Mouse (Mus musculus) left cerebral cortex, postnatal 36 days (tissue): ENCODE data around the gene Nrd1. TPM values are rescaled to one million over a fixed set of nuclear protein-coding genes. Genes with fewer than 3 reads are reported as not detected.

Source experiments
- DNase-seq, 2 experiments: peaks; one replicate each; pipeline ENCODE4 v3.0.0; 2021 to 2022; ENCODE audit warnings: low spot score in 2 of 2, mixed read lengths in 1 of 2
- intact Hi-C: fragments of 180-260 bp; cut with DNase I; formaldehyde crosslinking; loops from one replicate; pipeline ENCODE4 v1.15.1; 2025
- total RNA-seq, 2 experiments: library from RNA; stranded (reverse); gene quantifications; 2 replicates each; pipeline ENCODE4 v1.2.3; 2021

Nrd1 gene
- total RNA-seq, 2 experiments from 2014 or later, result 105 to 139 TPM

DNA sequence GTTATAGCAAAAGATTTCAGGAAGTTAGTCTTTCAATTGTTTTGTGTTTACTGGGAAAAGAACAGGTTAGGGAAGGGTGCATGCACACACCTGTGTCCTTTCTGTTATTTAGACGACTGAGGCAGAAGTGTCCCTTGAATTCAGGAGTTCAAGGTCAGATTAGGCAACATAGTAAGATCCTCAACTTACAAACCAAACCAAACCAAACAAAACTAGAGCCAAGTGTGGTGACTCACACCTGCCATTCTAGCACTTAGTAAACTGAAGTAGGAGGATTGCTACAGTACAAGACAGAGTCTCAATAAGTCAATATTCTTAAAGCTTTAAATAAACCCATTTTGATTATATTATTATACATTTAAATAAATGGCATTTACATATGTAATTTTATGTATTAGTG is 21.5 kb downstream of the Nrd1 start:
- DNase-seq, result no peak
- intact Hi-C loops, result no loop called here

DNA sequence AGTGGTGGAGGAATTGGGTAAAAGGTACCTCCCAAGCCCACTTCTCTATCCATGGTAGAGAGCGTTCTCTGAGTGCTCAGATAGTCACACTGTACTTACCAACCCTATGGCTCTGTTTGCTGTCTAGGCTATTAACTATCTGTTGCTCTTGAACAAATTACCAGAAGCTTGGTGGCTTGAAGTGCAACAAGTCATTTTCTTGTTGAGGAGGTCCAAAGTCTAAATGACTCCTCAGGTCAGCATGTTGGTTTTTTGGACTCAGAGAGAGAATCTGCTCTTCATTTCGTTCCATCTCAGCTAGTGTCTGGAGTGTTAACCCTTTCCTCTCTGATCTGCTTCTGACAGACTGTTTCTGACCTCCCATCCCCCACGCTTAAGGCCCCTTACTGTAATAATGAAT is 24.6 kb downstream of the Nrd1 start:
- intact Hi-C loops, result no loop called here

DNA sequence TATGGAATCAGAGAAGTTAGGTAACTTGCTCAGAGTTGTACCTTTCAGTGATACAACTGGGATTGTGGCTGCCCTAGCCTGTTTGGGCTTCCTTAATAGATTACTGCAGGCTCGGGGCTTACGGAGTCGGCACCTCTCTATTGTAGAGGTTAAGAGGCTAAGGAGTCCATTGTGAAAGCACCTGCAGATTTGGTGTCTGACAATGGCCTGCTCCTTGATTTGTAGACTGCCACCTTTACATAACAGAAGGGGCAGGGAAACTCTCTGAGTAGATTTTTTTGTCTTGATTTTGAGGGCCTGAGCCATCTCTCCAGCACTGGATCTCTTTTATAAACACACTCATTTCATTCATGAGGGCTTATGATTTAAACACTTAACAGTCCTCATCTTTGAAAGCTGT is 26.1 kb downstream of the Nrd1 start:
- DNase-seq, result no peak
- intact Hi-C loops, result no loop called here

More for the DNA sequence above, 24.6 kb downstream of the Nrd1 start:
- DNase-seq, result no peak

DNA sequence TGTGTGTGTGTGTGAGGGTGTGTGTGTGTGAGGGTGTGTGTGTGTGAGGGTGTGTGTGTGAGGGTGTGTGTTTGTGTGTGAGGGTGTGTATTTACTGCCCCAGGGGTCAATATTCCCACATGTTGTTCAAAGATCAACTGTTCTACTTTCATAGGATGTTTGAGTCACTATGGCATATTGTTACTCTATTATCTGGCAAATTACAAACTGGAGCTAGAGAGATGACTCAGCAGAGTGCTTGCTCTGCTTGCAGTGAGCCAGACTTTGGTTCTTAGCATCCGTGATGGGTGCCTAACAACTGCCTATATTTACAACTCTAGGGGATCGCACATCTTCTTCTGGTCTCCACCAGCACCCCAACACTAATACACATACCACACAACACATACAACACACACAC is 29.4 kb downstream of the Nrd1 start:
- intact Hi-C loops, result no loop called here
- DNase-seq, result no peak

DNA sequence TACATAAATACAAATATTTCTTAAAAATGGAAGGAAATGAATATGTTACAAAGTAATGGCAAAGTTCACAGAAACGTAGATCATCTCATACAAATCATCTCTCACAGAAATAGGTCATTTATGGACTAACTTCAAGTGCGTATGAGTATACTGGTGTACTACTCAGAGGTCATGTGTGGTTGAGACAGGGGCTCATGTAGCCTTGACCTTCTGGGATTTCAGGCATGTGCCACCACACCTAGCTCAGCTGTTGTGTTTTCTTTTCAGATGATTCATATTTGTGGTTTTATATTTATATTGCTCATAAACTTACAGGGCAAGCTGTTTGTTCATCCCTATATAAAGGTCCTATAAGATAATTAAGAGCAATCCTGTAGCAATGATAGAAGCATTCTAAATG is 29.8 kb downstream of the Nrd1 start:
- DNase-seq, result no peak
- intact Hi-C loops, result no loop called here

DNA sequence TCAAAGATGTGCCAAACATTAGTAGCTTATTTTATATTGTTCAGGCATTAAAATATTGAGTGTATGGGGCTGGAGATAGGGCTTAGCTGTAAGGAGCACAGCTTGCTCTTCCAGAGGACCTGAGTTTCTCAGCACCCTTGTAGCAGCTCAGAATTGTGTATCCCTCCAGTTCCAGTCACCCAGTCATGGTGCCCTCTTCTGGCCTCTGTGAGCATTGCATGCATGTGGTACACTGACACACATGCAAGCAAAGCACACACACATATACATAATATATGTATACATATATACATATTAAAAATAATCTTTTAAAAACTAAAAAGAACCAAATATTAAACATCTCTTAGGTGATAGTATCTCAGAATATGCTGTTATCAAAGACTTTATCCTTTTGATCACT is 35.9 kb downstream of the Nrd1 start:
- no peak for DNase-seq
- intact Hi-C loops, result no loop called here

DNA sequence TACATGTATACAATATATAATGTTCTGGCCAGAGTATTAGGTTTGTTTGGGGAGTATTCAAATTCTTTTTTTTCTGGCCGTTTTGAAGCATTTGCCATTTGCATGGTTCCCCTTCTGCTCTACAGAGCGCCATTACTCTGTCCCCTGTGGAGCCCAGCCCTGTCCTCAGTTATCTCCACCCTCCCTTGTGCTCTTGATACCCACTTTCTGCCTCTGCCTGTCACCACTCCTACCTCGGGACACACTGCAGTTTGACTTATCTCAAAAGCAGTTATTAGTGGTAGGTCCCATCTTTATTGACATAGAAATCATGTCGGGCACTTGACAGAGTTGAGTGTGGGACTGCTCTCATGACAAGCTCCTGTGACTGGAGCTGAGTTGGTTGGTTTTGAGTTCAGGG is 42.3 kb downstream of the Nrd1 start:
- no peak for DNase-seq
- intact Hi-C loops, result no loop called here

DNA sequence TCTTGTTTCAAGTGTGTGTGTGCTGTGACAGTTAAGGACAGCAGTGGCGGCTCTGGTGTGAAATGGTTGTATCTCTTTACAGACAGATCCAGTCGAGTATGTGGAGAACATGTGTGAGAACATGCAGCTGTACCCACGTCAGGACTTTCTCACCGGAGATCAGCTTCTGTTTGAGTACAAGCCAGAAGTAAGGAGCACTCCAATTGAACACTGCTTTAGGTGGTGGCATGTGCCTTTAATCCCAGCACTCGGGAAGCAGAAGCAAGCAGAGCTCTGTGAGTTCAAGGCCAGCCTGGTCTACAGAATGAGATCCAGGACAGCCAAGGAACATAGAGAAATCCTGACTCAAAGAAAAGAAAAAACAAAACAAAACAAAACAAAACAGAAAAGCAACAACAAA is 42.8 kb downstream of the Nrd1 start:
- intact Hi-C loops, result no loop called here
- DNase-seq, result no peak

DNA sequence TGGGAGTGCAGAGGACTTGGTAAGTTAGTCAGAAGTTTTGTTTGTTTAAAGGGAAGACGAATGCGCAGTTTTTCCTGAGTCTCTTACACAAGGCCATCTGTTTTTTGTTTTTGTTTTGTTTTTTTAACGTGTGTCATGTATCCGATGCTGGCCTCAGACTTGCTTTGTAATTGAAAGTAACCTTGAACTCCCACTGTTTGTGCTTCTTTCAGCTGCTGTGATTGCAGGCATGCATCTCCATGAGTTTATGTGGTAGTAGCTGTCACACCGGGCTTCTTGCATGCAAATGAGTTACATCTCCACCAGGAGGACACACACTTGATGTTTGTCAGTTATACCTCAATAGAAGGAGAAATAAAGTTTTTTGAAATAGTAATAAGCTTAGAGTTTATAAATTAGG is 43.3 kb downstream of the Nrd1 start:
- intact Hi-C loops, result no loop called here
- DNase-seq, result no peak

DNA sequence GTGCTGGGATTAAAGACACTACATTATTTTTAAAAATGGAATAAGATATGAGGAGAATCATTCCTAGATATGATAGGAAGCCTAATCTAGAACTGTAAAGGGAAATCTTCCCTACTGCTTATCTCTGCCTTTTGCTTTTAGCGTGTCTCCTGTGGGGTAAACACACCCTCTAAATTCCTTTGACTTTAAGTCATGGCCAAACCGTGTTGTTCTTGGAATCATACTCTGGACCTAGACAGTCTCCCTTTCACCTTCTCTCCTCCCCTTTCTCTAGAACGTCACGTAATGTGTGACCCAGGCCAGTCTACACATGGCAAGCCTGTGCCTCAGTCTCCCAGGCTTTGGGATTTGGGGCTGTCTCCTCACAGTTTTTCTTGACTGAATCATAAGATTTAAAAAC is 47.8 kb downstream of the Nrd1 start:
- intact Hi-C loops, result no loop called here

DNA sequence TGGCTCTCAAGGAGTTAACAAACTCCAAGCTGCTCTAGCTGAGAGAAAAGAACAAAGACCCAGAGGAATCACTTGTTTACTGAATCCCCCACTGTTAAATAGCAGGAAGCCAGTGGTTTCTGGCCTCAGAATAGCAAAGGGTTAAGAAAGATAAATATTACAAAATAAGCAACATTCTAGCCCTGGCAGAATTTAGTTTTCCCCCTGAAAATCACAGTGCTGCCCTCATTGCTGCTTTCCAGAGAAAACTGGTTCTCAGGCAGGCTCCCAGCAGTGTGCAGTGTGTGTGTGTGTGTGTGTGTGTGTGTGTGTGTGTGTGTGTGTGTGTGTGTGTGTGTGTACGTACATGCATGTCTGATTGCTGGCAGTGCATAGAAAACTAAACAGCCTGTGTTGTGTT is 51.8 kb downstream of the Nrd1 start:
- intact Hi-C loops, result loop anchor here (10.0 kb wide), 1 partner anchor 103 kb away; no protein-coding TSS in a partner anchor
- DNase-seq, result no peak

More for the DNA sequence above, 47.8 kb downstream of the Nrd1 start:
- no peak for DNase-seq

DNA sequence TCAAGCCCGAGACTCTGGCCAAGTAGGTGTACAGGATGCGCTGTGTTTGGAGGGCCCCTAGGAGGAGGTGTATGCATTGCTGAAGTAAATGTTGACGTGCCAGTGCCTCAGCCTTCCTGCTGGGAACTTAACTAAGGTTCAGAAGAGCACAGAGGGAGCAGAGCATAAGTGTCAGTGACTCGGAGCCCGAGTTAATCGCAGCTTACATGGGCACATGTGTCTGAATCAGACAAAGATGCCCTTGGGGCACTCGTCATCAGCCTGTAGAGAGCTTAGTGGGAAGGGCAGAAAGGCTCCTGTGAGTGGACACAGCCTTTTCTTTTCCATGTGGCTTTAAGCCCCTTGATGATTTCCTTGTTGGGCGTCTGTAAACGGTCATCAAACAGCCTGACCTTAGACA is 53.5 kb downstream of the Nrd1 start:
- no peak for DNase-seq
- intact Hi-C loops, result loop anchor here (10.0 kb wide), 1 partner anchor 101 kb away; no protein-coding TSS in a partner anchor

DNA sequence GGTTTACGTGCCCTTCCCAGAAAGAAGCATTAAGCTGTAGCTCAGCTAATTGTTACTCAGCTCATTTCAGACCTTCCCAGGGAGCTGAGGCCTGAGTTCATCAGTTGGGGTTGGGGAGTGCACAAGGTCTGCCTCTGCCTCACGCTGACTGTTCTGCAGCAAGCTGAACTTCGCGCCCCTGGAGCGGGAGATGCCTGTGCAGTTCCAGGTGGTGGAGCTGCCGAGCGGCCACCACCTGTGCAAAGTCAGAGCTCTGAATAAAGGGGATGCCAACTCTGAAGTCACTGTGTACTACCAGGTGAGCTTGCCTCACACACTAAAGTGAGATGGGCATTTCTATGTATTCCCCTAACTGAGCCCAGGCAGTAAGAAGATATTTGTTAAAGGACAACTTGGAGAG is 55.9 kb downstream of the Nrd1 start:
- intact Hi-C loops, result loop anchor here (10.0 kb wide), 1 partner anchor 98 kb away; no protein-coding TSS in a partner anchor

DNA sequence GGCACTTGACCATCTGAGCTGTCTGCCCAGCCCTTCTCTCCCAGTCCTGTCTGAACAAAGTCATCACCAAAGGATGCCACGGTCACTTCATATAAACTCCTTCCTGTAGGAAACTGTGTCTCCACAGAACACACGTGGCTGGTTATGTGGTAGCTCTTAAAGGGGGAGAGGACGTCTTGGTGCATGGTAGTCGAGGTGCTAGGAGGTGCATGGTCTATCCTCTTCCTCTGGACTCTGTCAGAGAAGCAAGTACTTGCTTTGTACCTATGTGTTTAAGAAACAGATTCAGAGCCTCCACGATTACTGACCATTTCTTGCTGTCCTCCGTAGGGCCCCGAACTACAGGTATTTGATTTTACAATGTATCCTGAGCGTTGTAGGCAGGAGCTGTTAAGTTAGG is 57.2 kb downstream of the Nrd1 start:
- DNase-seq, result no peak
- intact Hi-C loops, result loop anchor here (10.0 kb wide), 1 partner anchor 97 kb away; no protein-coding TSS in a partner anchor

More for the DNA sequence above, 55.9 kb downstream of the Nrd1 start:
- DNase-seq, result no peak

DNA sequence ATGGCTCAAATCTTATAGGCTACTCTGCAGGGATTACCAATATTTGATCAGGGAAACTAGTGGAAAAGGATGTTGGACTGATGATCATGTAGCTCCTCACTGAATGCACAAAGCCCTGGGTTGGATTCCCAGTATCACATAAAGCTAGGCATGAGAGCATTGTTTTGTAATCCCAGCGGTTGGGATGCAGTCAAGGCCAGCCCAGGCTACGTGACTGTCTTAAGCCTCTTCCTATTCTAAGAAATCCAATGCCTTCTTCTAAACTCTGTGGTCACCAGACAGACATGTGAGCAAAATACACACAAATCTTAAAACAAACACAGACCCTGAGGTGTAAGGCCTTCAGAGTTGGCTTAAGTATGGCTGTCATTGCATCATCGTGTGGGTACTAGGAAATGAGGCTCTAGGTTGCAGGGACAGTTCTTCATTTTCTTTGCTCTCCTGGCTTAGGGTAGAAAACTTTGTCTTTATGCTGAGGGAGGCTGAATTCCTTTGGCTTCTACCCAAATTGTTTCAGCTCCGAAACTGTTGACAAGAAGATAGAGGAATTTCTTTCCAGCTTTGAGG is 58.9 kb downstream of the Nrd1 start:
- no peak for DNase-seq
- intact Hi-C loops, result loop anchor here (10.0 kb wide), 1 partner anchor 95 kb away; no protein-coding TSS in a partner anchor

DNA sequence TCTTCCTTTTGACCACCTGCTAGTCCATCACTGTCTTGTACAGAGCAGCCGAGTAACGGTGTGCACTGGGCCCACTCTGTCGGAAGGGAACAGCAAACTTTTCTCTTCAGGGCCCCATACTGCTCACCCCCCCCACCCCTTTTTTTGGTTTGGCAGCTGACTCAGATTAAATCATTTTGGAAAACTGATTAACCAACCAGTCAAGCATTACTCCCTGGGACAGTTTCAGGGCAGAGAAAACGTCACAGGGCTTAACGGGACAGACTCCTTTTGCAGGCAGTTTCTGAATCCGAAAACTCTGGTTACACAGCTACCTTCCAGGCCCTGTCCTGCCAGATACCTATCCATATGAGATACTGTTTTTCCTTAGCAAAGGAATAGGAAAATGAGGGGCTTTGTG is 64.5 kb downstream of the Nrd1 start:
- intact Hi-C loops, result no loop called here
- DNase-seq, result no peak

DNA sequence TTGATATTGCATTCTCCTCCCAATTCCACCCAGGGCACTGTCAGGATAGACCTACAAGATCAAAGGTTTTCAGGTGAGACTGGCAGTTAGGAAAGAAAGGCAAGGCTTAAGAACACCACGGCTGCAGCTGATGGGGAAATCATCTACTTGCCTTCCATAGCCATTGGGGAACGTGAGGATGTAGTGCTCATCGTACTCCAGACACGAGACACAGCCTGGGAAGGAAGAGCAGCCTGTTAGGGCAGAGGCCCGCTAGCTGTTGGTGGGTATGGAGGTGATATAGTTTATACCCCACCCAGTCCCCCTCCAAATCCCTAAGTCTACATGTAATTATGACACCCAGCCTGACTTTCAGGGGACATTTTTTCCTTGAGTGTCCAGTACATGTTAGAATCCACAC is 65.3 kb downstream of the Nrd1 start:
- no peak for DNase-seq
- intact Hi-C loops, result no loop called here

DNA sequence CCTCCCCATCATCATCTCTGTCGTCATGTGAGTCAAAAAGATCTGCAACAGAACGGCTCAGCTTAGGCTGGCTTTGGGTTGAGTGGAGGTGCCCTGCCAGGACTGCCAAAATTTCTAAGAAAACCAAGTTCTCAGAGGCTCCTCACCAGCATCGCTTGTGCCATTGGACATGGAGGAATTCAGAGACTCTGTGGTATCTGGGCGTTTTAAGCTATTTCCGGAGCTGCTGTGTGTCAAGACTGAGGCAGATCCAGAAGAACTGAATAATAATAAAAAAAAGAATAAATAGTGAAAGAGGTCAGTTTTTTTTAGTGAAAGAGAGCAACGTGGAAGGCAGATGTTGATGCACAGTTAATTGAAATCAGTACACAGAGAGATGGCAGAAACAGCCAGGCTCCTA is 72.4 kb downstream of the Nrd1 start:
- DNase-seq, result no peak
- intact Hi-C loops, result no loop called here

DNA sequence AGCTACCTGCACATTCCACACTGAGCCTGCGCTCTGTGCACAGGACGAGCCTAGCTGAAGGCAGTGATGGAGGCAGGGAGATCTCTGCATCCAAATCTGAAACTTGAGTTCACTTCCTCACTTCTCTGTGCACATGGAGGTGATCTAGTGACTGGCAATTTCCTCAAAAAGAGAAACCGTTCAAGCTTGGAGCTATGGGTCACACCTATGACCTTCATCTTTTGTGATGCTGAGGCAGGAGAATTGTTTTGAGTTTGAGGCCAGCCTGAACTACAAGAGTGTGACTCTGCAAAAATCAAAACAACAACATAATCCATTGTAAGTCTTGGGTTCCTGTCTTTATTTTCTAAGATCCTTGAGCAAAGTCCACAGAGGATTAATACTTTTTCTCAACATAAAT is 72.8 kb downstream of the Nrd1 start:
- intact Hi-C loops, result no loop called here
- no peak for DNase-seq

DNA sequence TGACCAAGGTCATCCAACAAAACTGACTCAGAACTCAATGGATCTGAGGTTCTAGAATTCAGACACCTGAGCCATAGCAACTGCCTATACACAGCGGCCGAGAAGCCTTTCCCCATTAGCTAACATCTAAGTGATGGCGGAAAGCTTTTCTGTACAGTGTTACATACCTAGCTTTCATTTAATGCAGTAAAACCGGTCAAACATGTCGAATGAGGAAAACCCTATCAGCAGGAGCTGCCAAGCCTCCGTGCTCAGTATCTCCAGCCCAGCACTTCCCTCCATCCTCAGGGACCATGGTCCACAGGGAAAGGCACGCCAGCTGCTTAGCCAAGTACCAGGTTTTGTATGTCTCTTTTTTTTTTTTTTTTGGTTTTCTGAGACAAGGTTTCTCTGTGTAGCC is 78.5 kb downstream of the Nrd1 start:
- intact Hi-C loops, result no loop called here
- no peak for DNase-seq

DNA sequence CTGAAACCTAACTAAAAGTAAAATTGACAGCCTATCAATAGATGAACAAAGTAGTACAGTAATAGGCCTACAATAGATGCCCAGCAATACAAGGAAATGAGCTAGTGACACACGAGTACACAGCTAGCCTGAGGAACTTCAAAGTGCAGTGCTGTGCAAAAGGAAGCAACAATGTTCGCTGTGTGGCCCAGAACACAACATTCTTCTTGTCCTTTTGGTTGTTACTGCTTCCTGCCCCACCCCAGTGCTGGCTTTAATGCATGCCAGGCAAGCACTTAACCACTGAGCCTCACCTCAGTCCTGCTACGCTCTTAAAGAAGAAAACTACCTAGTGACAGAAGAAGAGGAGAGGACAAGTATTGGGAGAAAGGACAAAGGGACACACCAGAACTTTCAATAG is 79.2 kb downstream of the Nrd1 start:
- DNase-seq, result no peak
- intact Hi-C loops, result no loop called here

DNA sequence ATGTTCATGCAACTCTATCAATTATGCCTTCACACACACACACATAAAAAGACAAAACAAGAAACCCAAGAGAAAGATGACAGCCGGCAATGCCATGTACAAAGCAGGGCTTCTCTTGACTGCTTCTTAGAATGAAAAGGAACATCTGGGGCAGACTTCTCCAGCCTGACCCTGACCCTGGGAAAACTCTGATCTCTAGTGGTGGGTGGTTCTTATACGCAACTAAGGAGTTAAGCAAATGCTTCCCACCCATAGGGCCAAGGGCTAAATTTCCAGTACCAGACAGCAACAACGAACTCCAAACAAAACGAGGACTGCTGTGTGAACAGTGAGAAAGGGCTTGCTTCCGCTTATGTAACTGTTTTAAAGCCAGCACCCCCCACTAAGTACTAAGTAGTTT is 79.7 kb downstream of the Nrd1 start:
- DNase-seq, result no peak
- intact Hi-C loops, result no loop called here
